Mouse (Mus musculus): Measurements from ENCODE around the gene Ddah1. TPM values are rescaled to one million over a fixed set of nuclear protein-coding genes. Genes with fewer than 3 reads are reported as not detected.

The Ddah1 gene
- polyA plus RNA-seq, 1 experiment = 20.7 TPM

GRCm38 (mm10) chr3:145778406-145778922 is 20.0 kb downstream of the Ddah1 start:
- Histone ChIP-seq H3K4me1 (ENCODE audit: control insufficient read depth, insufficient read depth, low read length) (peaks cover 6% of the 10 kb centered on the region; the same call in 1 of the 2 replicates), H3K4me3 (replicated peaks; ENCODE audit: extremely low read depth, low read depth, low read length) (no peak overlapping the region)
- TF ChIP-seq POLR2A (IDR thresholded peaks at IDR 0.05; ENCODE audit: borderline replicate concordance, extremely low read depth, low read depth, low read length) = no peak
- TF ChIP-seq CTCF (IDR thresholded peaks at IDR 0.05; ENCODE audit: insufficient read depth, low read length) = no peak
- no peak for DNase-seq
- 73% methylated on average over 6 of the region's 6 CpGs for whole genome bisulfite sequencing

DNA sequence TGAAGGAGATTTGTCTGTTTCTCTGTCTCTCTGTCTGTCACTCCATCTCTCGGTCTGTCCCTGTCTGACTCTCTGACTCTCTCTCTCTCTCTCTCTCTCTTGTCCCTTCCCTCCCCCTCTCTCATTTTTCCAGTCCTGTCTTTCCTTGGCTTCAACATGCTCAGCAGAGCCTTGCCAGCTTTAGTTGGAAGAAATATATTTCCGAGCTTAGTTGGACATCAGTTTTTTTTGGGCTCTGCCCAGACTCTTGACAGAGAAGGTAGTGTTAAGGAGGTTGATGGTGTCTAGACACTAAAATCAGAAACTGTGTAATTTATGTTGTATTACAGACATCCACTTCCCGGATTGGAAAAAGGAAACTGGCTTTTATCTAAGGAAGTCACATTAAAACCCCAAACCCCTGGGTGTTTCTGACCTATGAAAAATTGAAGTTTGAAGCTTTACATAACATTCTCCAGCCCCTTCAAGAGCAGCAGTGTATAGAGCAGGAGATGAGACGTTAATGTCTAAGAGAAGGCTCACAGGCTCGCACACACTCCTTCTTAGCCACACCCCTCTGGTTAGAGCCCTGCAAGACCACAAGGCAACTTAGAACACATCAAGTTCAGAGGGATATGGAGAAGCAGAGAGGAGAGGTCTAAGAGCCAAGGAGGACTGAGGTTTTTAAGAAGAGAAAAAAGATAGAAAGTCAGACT is 21.0 kb downstream of the Ddah1 start:
- TF ChIP-seq POLR2A (IDR thresholded peaks at IDR 0.05; ENCODE audit: borderline replicate concordance, extremely low read depth, low read depth, low read length) (no peak), CTCF (IDR thresholded peaks at IDR 0.05; ENCODE audit: insufficient read depth, low read length) (no peak)
- H3K4me1 ChIP-seq (ENCODE audit: control insufficient read depth, insufficient read depth, low read length) = peaks cover 6% of the 10 kb centered on the region; the same call in 1 of the 2 replicates
- 24% methylated on average over 5 of the region's 5 CpGs for WGBS
- no peak overlapping the region for H3K4me3 ChIP-seq (replicated peaks; ENCODE audit: extremely low read depth, low read depth, low read length)
- DNase-seq = no peak

DNA sequence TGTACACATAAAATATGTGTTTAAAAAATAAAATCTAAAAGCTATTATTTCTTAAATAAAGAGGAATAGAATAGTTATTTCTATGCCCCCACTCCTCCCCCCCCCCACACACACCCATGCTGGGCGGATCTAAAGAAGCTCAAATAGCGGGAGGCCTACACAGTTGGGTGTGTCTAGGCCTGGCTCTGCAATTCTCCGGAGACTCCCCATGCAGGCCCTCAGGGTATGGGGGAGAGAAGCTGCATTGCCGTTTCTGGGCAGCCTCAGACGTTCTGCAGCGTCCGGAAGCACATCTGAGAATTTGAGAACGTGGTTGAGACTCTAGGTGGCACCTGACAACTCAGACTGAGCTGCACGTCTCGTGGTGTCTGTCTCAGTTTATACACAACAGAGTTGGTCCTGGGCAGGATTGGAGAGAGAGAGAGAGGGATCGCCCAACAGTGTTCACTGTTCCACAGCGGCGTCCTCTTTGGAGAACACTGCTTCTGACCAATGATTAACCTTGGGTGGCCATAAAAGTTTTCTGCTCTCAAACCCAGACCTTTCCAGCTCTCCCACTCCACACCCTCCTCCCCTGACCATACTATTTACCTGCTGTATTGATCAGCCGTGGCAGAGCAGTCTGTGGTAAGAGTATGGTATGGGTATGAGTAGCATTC is 22.4 kb downstream of the Ddah1 start:
- no peak for TF ChIP-seq CTCF (IDR thresholded peaks at IDR 0.05; ENCODE audit: insufficient read depth, low read length)
- no peak for TF ChIP-seq POLR2A (IDR thresholded peaks at IDR 0.05; ENCODE audit: borderline replicate concordance, extremely low read depth, low read depth, low read length)
- 82% methylated on average over 14 of the region's 14 CpGs for WGBS
- no peak for DNase-seq
- peaks cover 6% of the 10 kb centered on the region; the same call in 1 of the 2 replicates for H3K4me1 ChIP-seq (ENCODE audit: control insufficient read depth, insufficient read depth, low read length)
- H3K4me3 ChIP-seq (replicated peaks; ENCODE audit: extremely low read depth, low read depth, low read length) = no peak overlapping the region

DNA sequence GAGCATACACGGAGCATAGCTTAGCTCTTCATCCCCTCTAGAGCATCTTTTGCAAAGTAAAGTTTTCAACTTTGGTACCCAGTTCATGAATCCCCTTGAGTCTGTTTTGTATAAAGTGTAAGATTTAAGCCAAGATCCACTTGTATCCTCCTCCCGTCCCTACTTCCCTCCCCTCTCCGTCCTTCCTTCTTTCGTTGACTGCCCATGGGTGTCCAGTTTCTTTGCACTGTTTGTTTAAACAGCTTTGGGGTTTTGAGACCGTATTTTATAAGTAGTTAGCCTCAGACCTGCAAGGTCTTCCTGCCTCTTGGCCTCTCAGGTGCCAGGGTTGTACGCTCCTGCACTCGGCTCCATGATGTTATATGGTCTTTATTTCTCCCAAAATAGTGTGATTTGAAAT is 26.8 kb downstream of the Ddah1 start:
- 77% methylated on average over 7 of the region's 7 CpGs for WGBS
- no peak for TF ChIP-seq CTCF (IDR thresholded peaks at IDR 0.05; ENCODE audit: insufficient read depth, low read length)
- no peak for TF ChIP-seq POLR2A (IDR thresholded peaks at IDR 0.05; ENCODE audit: borderline replicate concordance, extremely low read depth, low read depth, low read length)
- DNase-seq = no peak
- Histone ChIP-seq H3K4me3 (replicated peaks; ENCODE audit: extremely low read depth, low read depth, low read length) (no peak overlapping the region), H3K4me1 (ENCODE audit: control insufficient read depth, insufficient read depth, low read length) (peaks cover 11% of the 10 kb centered on the region)

GRCm38 (mm10) chr3:145787303-145787702 is 28.8 kb downstream of the Ddah1 start:
- DNase-seq = no peak
- peaks cover 11% of the 10 kb centered on the region for H3K4me1 ChIP-seq (ENCODE audit: control insufficient read depth, insufficient read depth, low read length)
- 46% methylated on average over 9 of the region's 9 CpGs for WGBS

DNA sequence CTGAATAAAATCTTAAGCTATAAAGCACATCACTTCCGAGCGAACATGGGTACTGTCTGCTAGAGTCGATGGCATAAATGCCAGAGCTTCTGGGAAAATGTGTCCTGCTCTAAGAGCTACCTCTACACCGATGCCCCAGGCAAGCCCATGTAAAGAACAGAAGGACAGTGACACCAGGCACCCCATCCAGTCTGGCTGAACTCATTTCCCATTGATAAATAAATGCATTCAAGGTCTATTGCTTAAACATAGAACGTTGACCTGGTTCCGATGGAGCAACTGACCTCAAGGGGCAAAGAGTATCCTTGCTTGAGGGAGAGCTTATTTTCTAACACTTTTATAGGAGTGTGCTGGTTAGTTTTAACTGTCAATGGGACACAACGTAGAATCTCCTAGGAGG is 30.6 kb downstream of the Ddah1 start:
- DNase-seq = no peak
- TF ChIP-seq CTCF (IDR thresholded peaks at IDR 0.05; ENCODE audit: insufficient read depth, low read length) (no peak), POLR2A (IDR thresholded peaks at IDR 0.05; ENCODE audit: borderline replicate concordance, extremely low read depth, low read depth, low read length) (no peak)
- H3K4me3 ChIP-seq (replicated peaks; ENCODE audit: extremely low read depth, low read depth, low read length) = no peak overlapping the region
- WGBS = 84% methylated on average over 7 of the region's 7 CpGs
- H3K4me1 ChIP-seq (ENCODE audit: control insufficient read depth, insufficient read depth, low read length) = peaks cover 5% of the 10 kb centered on the region; the same call in 1 of the 2 replicates

More at GRCm38 (mm10) chr3:145787303-145787702, 28.8 kb downstream of the Ddah1 start:
- H3K4me3 ChIP-seq (replicated peaks; ENCODE audit: extremely low read depth, low read depth, low read length) = no peak overlapping the region
- TF ChIP-seq CTCF (IDR thresholded peaks at IDR 0.05; ENCODE audit: insufficient read depth, low read length) (no peak), POLR2A (IDR thresholded peaks at IDR 0.05; ENCODE audit: borderline replicate concordance, extremely low read depth, low read depth, low read length) (no peak)

DNA sequence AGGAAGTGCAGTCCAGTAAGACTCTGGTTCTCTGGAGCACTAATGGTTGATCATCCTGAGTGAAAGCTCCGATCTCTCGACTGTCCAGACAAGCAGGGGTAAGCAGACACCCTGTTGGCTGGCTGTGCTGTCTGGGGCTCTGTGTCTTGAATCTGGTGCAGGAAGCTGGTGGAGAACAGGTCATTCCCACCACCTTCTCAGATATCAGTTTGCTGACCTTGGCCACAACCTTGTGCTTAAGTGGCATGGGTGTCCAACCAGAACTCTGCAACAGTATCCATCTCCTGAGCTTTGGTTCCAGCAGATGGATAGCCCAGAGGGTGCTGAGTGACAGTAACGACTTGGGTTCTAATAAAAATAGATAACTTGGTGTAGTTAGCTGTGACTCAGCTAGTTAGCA is 31.8 kb downstream of the Ddah1 start:
- no peak for DNase-seq

DNA sequence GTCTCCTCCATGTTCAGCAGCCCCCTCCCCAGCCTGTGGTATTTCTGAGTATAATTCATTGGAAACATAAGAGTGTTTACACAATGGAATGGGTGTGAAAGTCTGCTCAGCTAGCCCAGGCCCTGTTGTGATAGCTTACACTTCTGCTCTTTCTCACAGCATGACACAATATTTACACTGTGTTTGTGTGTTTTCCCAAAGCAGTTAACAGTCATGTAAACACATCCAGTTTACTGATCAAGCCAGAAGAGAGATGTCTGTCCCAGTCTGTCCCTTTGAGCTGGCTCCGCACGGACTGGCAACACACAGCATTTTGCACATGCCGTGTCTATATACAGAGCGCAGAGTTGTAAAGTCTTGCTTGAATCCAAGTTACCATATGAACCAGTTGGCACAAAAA is 32.2 kb downstream of the Ddah1 start:
- no peak overlapping the region for H3K4me3 ChIP-seq (replicated peaks; ENCODE audit: extremely low read depth, low read depth, low read length)
- TF ChIP-seq POLR2A (IDR thresholded peaks at IDR 0.05; ENCODE audit: borderline replicate concordance, extremely low read depth, low read depth, low read length) (no peak), CTCF (IDR thresholded peaks at IDR 0.05; ENCODE audit: insufficient read depth, low read length) (no peak)
- H3K4me1 ChIP-seq (ENCODE audit: control insufficient read depth, insufficient read depth, low read length) = peaks cover 5% of the 10 kb centered on the region; the same call in 1 of the 2 replicates
- no peak for DNase-seq
- WGBS = 61% methylated on average over 4 of the region's 4 CpGs

More for the DNA sequence above, 31.8 kb downstream of the Ddah1 start:
- TF ChIP-seq POLR2A (IDR thresholded peaks at IDR 0.05; ENCODE audit: borderline replicate concordance, extremely low read depth, low read depth, low read length) = no peak
- Histone ChIP-seq H3K4me3 (replicated peaks; ENCODE audit: extremely low read depth, low read depth, low read length) (no peak overlapping the region), H3K4me1 (ENCODE audit: control insufficient read depth, insufficient read depth, low read length) (peaks cover 5% of the 10 kb centered on the region; the same call in 1 of the 2 replicates)
- 73% methylated on average over 3 of the region's 3 CpGs for WGBS

DNA sequence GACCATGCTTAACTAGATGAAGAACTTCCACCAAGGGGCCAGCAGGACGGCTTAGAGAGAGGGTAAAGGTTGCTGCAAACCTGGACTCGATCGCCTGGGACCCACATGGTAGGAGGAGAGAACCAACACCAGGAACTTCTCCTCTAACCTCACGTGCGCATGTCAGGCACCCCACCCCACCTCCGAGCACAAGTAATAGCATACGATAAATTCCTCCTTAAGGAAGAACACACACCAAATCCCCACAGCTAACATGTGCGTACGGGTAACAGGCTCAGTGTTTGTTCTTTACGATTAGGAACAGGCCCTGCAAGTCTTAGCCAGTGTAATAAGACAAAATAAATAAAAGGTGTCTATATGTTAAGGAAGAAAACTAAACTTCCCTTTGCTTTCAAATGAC is 35.9 kb downstream of the Ddah1 start:
- TF ChIP-seq POLR2A (IDR thresholded peaks at IDR 0.05; ENCODE audit: borderline replicate concordance, extremely low read depth, low read depth, low read length) = no peak
- no peak for TF ChIP-seq CTCF (IDR thresholded peaks at IDR 0.05; ENCODE audit: insufficient read depth, low read length)

More for the DNA sequence above, 35.9 kb downstream of the Ddah1 start:
- Histone ChIP-seq H3K4me3 (replicated peaks; ENCODE audit: extremely low read depth, low read depth, low read length) (no peak overlapping the region), H3K4me1 (ENCODE audit: control insufficient read depth, insufficient read depth, low read length) (peaks cover 4% of the 10 kb centered on the region; the same call in 1 of the 2 replicates)
- WGBS = 69% methylated on average over 10 of the region's 10 CpGs
- no peak for DNase-seq
